Mouse (Mus musculus) midbrain, postnatal 0 days (tissue): ENCODE data around the gene Phlpp1. TPM values are rescaled to one million over a fixed set of nuclear protein-coding genes. Genes with fewer than 3 reads are reported as not detected.

Experiments used
- ATAC-seq: fragments of 200-750 bp; cut with Nextera tagmentation; 2 replicates; pipeline ENCODE4 v1.8.0; 2017; ENCODE audit warnings: moderate number of reproducible peaks, mild to moderate bottlenecking, moderate TSS enrichment, moderate library complexity; ENCODE audit not compliant: low FRiP score
- DNase-seq: peaks from one replicate; pipeline ENCODE4 v3.0.0-alpha.2; 2015; ENCODE audit warnings: low spot score
- H3K27ac ChIP-seq: fragments of 300-500 bp; sonication (generic); 2 replicates; pipeline ENCODE4 v1.5.1; 2014; ENCODE audit warnings: low read depth, mild to moderate bottlenecking, low read length, mixed read lengths
- H3K27me3 ChIP-seq: fragments of 300-500 bp; sonication (generic); 2 replicates; pipeline ENCODE4 v1.6.1; 2014; ENCODE audit warnings: low read length, control low read depth, mixed read lengths; ENCODE audit not compliant: insufficient read depth
- H3K36me3 ChIP-seq: fragments of 300-500 bp; sonication (generic); 2 replicates; pipeline ENCODE4 v1.6.1; 2014; ENCODE audit warnings: low read length, control low read depth, mixed read lengths; ENCODE audit not compliant: insufficient read depth
- H3K4me1 ChIP-seq: fragments of 300-500 bp; sonication (generic); 2 replicates; pipeline ENCODE4 v1.6.1; 2014; ENCODE audit warnings: mild to moderate bottlenecking, control low read depth, antibody characterized with exemption, low read length, mixed read lengths; ENCODE audit not compliant: insufficient read depth
- H3K4me2 ChIP-seq: fragments of 300-500 bp; sonication (generic); 2 replicates; pipeline ENCODE4 v1.6.1; 2014; ENCODE audit warnings: low read depth, mild to moderate bottlenecking, low read length, mixed read lengths; ENCODE audit not compliant: poor library complexity, severe bottlenecking
- H3K4me3 ChIP-seq: fragments of 300-500 bp; sonication (generic); 2 replicates; pipeline ENCODE4 v1.5.1; 2014; ENCODE audit warnings: low read depth, mild to moderate bottlenecking, low read length, moderate library complexity
- H3K9ac ChIP-seq: fragments of 300-500 bp; sonication (generic); replicated peaks from 2 replicates; pipeline ENCODE4 v1.6.1; 2014; ENCODE audit warnings: mild to moderate bottlenecking, low read length, moderate library complexity, mixed read lengths; ENCODE audit not compliant: poor library complexity, severe bottlenecking
- H3K9me3 ChIP-seq: fragments of 300-500 bp; sonication (generic); 2 replicates; pipeline ENCODE4 v1.6.1; 2016; ENCODE audit warnings: low read length, control low read depth
- CTCF ChIP-seq: IDR thresholded peaks from 2 replicates; pipeline ENCODE4 v1.5.1; 2016; ENCODE audit warnings: antibody characterized with exemption, mild to moderate bottlenecking
- WGBS: fragments of 180-500 bp; shearing (Covaris S2); extraction: QIAGEN DNeasy Blood & Tissue Kit; methylation state at CpG from one replicate; pipeline ENCODE4 v1.1.7; 2014; 5-methylcytosine and 5-hydroxymethylcytosine counted together
- polyA plus RNA-seq: library from polyadenylated mRNA; unstranded; fragments of >200 nt; fragmentation: Nextera tagmentation; extraction: Ambion mirVana; gene quantifications from 2 replicates; pipeline ENCODE4 v1.2.1, GENCODE M21; 2015
- total RNA-seq: library from RNA; depleted of rRNA; stranded (reverse); fragments of >200 nt; gene quantifications from 2 replicates; pipeline ENCODE4 v1.2.3, GENCODE M21; 2014

The Phlpp1 gene
- total and polyA plus RNA-seq, 2 experiments from 2014 or later = 5.3 to 34.0 TPM

DNA sequence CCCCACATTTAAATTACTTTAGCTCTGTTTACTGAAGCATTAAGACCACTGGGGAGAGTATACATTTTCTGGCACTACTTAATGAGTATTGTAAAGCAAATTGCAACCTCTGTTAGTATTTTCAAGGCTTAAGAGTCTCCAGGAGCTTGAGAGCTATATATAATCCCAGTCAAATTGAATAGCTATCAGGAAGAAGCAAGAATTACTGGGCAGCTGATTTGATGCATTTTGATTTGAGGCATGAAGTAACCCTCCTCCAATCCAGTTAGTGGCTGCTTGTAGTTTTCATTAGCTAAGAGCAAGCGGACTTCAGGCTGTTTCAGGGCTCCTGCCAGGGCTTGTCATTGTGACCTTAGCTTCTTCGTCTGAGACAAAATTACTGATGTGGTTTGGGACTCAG is 101.4 kb downstream of the Phlpp1 start:
- Histone ChIP-seq H3K4me2 (no peak overlapping the region), H3K9ac (no peak overlapping the region), H3K9me3 (no peaks in the 10 kb centered on the region), H3K4me3 (no peak overlapping the region), H3K4me1 (peaks cover 10% of the 10 kb centered on the region; the same call in 1 of the 2 replicates), H3K36me3 (no peaks in the 10 kb centered on the region), H3K27ac (no peak overlapping the region), H3K27me3 (no peaks in the 10 kb centered on the region)
- no peak for ATAC-seq
- no peak for DNase-seq
- no peak for TF ChIP-seq CTCF
- 45% methylated on average over 2 of the region's 2 CpGs for WGBS

DNA sequence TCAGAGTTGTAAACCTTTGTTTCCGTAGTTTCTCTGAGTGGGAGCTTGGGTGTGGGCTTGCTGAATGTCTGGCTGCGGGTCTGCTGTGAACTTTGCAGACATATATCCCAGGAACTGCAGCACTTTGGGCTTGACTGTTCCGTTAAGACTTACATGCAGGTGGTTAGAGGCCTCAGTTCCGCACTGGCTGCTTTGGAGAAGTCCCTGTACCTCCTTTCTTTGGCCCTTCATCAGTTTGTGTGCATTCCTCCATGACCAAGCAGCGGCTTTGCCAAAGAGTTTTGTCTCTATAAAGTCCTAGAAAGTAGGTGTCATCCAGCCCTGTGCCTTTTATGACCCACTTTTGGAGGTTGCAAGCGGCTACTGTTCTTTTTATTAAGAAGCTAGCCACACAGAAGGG is 102.2 kb downstream of the Phlpp1 start:
- DNase-seq = no peak
- no peak overlapping the region for H3K4me3 ChIP-seq
- no peaks in the 10 kb centered on the region for H3K27me3 ChIP-seq
- peaks cover 10% of the 10 kb centered on the region; the same call in 1 of the 2 replicates for H3K4me1 ChIP-seq
- TF ChIP-seq CTCF = no peak
- no peak overlapping the region for H3K27ac ChIP-seq
- ATAC-seq = no peak
- no peaks in the 10 kb centered on the region for H3K9me3 ChIP-seq
- H3K9ac ChIP-seq = no peak overlapping the region
- no peak overlapping the region for H3K4me2 ChIP-seq
- WGBS = 78% methylated on average over 6 of the region's 6 CpGs
- H3K36me3 ChIP-seq = no peaks in the 10 kb centered on the region

DNA sequence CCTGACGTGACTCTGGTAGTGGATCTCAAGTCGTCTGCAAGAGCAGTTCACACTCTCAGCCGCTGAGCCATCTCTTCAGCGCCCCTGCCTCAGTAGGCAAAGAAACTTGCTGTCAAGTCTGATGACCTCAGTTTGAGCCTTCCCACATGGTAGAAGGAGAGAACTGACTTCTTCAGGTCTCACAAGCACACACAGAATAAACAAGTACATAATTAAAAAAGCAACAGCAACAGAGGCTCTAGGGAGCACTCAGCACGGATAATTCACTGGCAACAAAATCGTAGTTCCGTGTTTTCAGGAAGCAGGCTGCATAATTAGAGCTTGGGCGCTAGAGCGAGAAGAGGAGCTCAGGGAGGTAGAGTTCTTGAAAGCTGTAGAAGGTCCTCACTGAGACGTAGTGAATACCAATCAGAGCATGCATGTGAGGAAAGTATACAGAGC is 103.0 kb downstream of the Phlpp1 start:
- 34% methylated on average over 10 of the region's 10 CpGs for WGBS
- no peak overlapping the region for H3K9ac ChIP-seq
- H3K9me3 ChIP-seq = no peaks in the 10 kb centered on the region
- no peaks in the 10 kb centered on the region for H3K27me3 ChIP-seq
- H3K4me2 ChIP-seq = no peak overlapping the region
- no peak overlapping the region for H3K27ac ChIP-seq
- no peak for TF ChIP-seq CTCF
- no peaks in the 10 kb centered on the region for H3K36me3 ChIP-seq
- ATAC-seq = no peak
- peak; percentile 46 for DNase-seq
- peaks cover 10% of the 10 kb centered on the region; the same call in 1 of the 2 replicates for H3K4me1 ChIP-seq
- no peak overlapping the region for H3K4me3 ChIP-seq

DNA sequence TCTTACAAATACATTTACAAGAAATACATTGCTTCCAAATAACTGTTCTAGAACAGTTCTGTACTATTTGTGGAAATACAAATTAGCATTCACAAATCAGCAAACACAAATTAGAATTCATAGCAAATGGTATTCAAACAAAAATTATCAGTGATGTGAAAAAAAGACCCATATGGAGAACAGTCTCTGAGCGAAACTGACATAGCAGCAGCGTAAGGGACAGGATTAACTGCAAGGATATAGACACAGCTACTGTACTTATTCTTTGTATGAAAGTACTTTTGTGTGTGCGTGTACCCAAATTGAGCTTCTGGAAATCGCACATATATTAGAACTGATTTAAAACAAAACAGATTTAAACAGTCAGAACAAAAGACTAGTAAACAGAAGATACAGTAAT is 103.6 kb downstream of the Phlpp1 start:
- H3K4me2 ChIP-seq = no peak overlapping the region
- H3K27me3 ChIP-seq = no peaks in the 10 kb centered on the region
- 80% methylated on average over 4 of the region's 4 CpGs for WGBS
- H3K4me1 ChIP-seq = peaks cover 10% of the 10 kb centered on the region; the same call in 1 of the 2 replicates
- TF ChIP-seq CTCF = no peak
- H3K9ac ChIP-seq = no peak overlapping the region
- H3K36me3 ChIP-seq = no peaks in the 10 kb centered on the region
- DNase-seq (no peak), ATAC-seq (no peak)
- H3K27ac ChIP-seq = no peak overlapping the region
- no peaks in the 10 kb centered on the region for H3K9me3 ChIP-seq
- H3K4me3 ChIP-seq = no peak overlapping the region

DNA sequence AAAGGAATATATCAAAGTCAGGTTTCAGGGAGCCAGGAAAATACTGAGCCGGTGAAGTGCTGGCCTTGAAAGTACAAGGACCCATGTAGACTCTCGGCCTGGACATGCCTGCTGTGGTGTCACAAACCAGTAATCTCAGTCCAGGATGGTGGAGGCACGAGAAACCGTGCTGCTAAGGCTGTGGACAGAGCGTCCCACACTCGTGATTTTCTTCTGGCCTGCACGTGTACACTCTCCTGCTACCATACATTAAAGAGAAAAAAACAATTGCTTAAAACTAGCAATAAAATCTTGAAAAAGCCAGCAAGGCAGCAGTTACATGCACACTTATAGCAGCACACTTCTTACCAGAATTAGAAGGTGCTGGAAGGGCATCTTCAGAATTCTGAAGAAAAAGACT is 104.2 kb downstream of the Phlpp1 start:
- 82% methylated on average over 7 of the region's 7 CpGs for WGBS
- Histone ChIP-seq H3K4me1 (peaks cover 10% of the 10 kb centered on the region; the same call in 1 of the 2 replicates), H3K36me3 (no peaks in the 10 kb centered on the region), H3K9ac (no peak overlapping the region), H3K9me3 (no peaks in the 10 kb centered on the region), H3K4me3 (no peak overlapping the region), H3K27me3 (no peaks in the 10 kb centered on the region), H3K4me2 (no peak overlapping the region), H3K27ac (no peak overlapping the region)
- DNase-seq (no peak), ATAC-seq (no peak)
- TF ChIP-seq CTCF = no peak

DNA sequence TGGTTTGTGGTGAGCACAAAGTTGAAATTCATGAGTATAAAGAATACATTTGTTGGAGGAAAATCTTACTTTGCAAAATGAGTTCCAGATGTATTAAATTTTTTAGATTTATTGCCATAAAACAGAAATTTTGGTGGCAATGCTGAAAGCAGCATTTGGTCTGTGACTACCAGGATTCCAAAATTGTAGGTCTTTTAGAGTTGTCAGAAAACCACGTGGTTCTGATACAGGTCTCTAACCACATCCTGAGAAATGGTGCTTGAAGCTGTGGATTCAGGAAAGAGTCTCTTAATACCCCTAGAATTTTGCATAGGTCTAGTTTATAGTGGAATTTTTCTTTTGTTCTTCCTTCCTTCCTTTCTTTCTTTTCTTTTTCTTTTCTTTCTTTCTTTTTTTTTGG is 105.3 kb downstream of the Phlpp1 start:
- ATAC-seq = no peak
- H3K36me3 ChIP-seq = no peaks in the 10 kb centered on the region
- 77% methylated on average over 1 of the region's 1 CpGs for WGBS
- peaks cover 10% of the 10 kb centered on the region; the same call in 1 of the 2 replicates for H3K4me1 ChIP-seq
- no peak overlapping the region for H3K27ac ChIP-seq
- no peak for DNase-seq
- TF ChIP-seq CTCF = no peak
- no peak overlapping the region for H3K4me3 ChIP-seq
- H3K9ac ChIP-seq = no peak overlapping the region
- no peaks in the 10 kb centered on the region for H3K9me3 ChIP-seq
- H3K27me3 ChIP-seq = no peaks in the 10 kb centered on the region
- no peak overlapping the region for H3K4me2 ChIP-seq
